Mouse (Mus musculus): ENCODE measurements around the gene Plekhg5.

The Plekhg5 gene

GRCm38 (mm10) chr4:152070494-152071396, 1.6 kb upstream of the Plekhg5 start:
- DNase-seq, result no peak

GRCm38 (mm10) chr4:152072655-152073054, 357 bp downstream of the Plekhg5 start:
- DNase-seq, result no peak

- DNase-seq, result no peak
These were observed 1.4 kb downstream of the Plekhg5 start for GRCm38 (mm10) chr4:152073715-152074114.

GRCm38 (mm10) chr4:152074548-152074947, 2.2 kb downstream of the Plekhg5 start:
- DNase-seq, result no peak

GRCm38 (mm10) chr4:152077191-152077590, 4.9 kb downstream of the Plekhg5 start:
- no peak for DNase-seq

GRCm38 (mm10) chr4:152078105-152078530, 5.8 kb downstream of the Plekhg5 start:
- DNase-seq, result no peak

GRCm38 (mm10) chr4:152079261-152079660, 7.0 kb downstream of the Plekhg5 start:
- no peak for DNase-seq

GRCm38 (mm10) chr4:152079931-152080330, 7.6 kb downstream of the Plekhg5 start:
- no peak for DNase-seq

GRCm38 (mm10) chr4:152083611-152084220, 11.4 kb downstream of the Plekhg5 start:
- no peak for DNase-seq

GRCm38 (mm10) chr4:152084616-152085015, 12.3 kb downstream of the Plekhg5 start:
- DNase-seq, result no peak

- no peak for DNase-seq
These were observed 14.4 kb downstream of the Plekhg5 start for GRCm38 (mm10) chr4:152086505-152087210.

- no peak for DNase-seq
These were observed 15.1 kb downstream of the Plekhg5 start for GRCm38 (mm10) chr4:152087211-152088081.

- DNase-seq, result no peak
These were observed 15.8 kb downstream of the Plekhg5 start for GRCm38 (mm10) chr4:152088133-152088532.

GRCm38 (mm10) chr4:152088556-152089120, 16.3 kb downstream of the Plekhg5 start:
- no peak for DNase-seq

- no peak for DNase-seq
These were observed 17.9 kb downstream of the Plekhg5 start for GRCm38 (mm10) chr4:152090191-152090590.

- DNase-seq, result no peak
These were observed 20.5 kb downstream of the Plekhg5 start for GRCm38 (mm10) chr4:152092751-152093293.

GRCm38 (mm10) chr4:152094233-152094632, 21.9 kb downstream of the Plekhg5 start:
- DNase-seq, result no peak

GRCm38 (mm10) chr4:152095937-152096910, 23.9 kb downstream of the Plekhg5 start:
- DNase-seq, result peak; percentile 54

GRCm38 (mm10) chr4:152096927-152097326, 24.6 kb downstream of the Plekhg5 start:
- DNase-seq, result no peak
